Mouse (Mus musculus): ENCODE measurements around the gene A630076J17Rik.
A peak's percentile ranks its signal among the peaks of the same experiment; 100 is the strongest.

The A630076J17Rik gene

GRCm38 (mm10) chr3:107230527-107230926 lies at the start of gene A630076J17Rik:
Gene A630076J17Rik (plus strand): TSS chr3:107230614.
- DNase-seq (ENCODE audit: extremely low spot score, low read depth, low spot score), result no peak

GRCm38 (mm10) chr3:107180860-107181259 lies 49.6 kb upstream of the A630076J17Rik start:
- DNase-seq (ENCODE audit: extremely low spot score, low read depth, low spot score), result no peak

- no peak for DNase-seq (ENCODE audit: extremely low spot score, low read depth, low spot score)
Measured at GRCm38 (mm10) chr3:107182756-107183155, 47.7 kb upstream of the A630076J17Rik start, which contains the start of gene Kcna10. Gene Kcna10 (plus strand): TSS chr3:107183056.

- no peak for DNase-seq (ENCODE audit: extremely low spot score, low read depth, low spot score)
Measured at GRCm38 (mm10) chr3:107183178-107183577, 47.2 kb upstream of the A630076J17Rik start.

- no peak for DNase-seq (ENCODE audit: extremely low spot score, low read depth, low spot score)
Measured at GRCm38 (mm10) chr3:107185597-107185996, 44.8 kb upstream of the A630076J17Rik start.

- no peak for DNase-seq (ENCODE audit: extremely low spot score, low read depth, low spot score)
Measured at GRCm38 (mm10) chr3:107187022-107187421, 43.4 kb upstream of the A630076J17Rik start.

GRCm38 (mm10) chr3:107188226-107188899 lies 42.1 kb upstream of the A630076J17Rik start:
- no peak for DNase-seq (ENCODE audit: extremely low spot score, low read depth, low spot score)

GRCm38 (mm10) chr3:107201310-107202180 lies 28.9 kb upstream of the A630076J17Rik start:
- no peak for DNase-seq (ENCODE audit: extremely low spot score, low read depth, low spot score)

- no peak for DNase-seq (ENCODE audit: extremely low spot score, low read depth, low spot score)
Measured at GRCm38 (mm10) chr3:107204413-107204812, 26.0 kb upstream of the A630076J17Rik start.

GRCm38 (mm10) chr3:107205170-107205569 lies 25.2 kb upstream of the A630076J17Rik start:
- no peak for DNase-seq (ENCODE audit: extremely low spot score, low read depth, low spot score)

GRCm38 (mm10) chr3:107205994-107206393 lies 24.4 kb upstream of the A630076J17Rik start:
- peak; percentile 33 for DNase-seq (ENCODE audit: extremely low spot score, low read depth, low spot score)

- no peak for DNase-seq (ENCODE audit: extremely low spot score, low read depth, low spot score)
Measured at GRCm38 (mm10) chr3:107206490-107207150, 23.8 kb upstream of the A630076J17Rik start.

- no peak for DNase-seq (ENCODE audit: extremely low spot score, low read depth, low spot score)
Measured at GRCm38 (mm10) chr3:107207625-107208253, 22.7 kb upstream of the A630076J17Rik start.

- DNase-seq (ENCODE audit: extremely low spot score, low read depth, low spot score), result no peak
Measured at GRCm38 (mm10) chr3:107214606-107215005, 15.8 kb upstream of the A630076J17Rik start.

- no peak for DNase-seq (ENCODE audit: extremely low spot score, low read depth, low spot score)
Measured at GRCm38 (mm10) chr3:107216400-107217100, 13.9 kb upstream of the A630076J17Rik start.

GRCm38 (mm10) chr3:107217101-107217480 lies 13.3 kb upstream of the A630076J17Rik start:
- no peak for DNase-seq (ENCODE audit: extremely low spot score, low read depth, low spot score)

- no peak for DNase-seq (ENCODE audit: extremely low spot score, low read depth, low spot score)
Measured at GRCm38 (mm10) chr3:107218572-107218971, 11.8 kb upstream of the A630076J17Rik start.

- DNase-seq (ENCODE audit: extremely low spot score, low read depth, low spot score), result no peak
Measured at GRCm38 (mm10) chr3:107221608-107222007, 8.8 kb upstream of the A630076J17Rik start, which contains the start of gene Cym. Gene Cym (minus strand): TSS chr3:107221732.

GRCm38 (mm10) chr3:107223230-107223629 lies 7.2 kb upstream of the A630076J17Rik start:
- DNase-seq (ENCODE audit: extremely low spot score, low read depth, low spot score), result no peak

GRCm38 (mm10) chr3:107225820-107226219 lies 4.6 kb upstream of the A630076J17Rik start:
- DNase-seq (ENCODE audit: extremely low spot score, low read depth, low spot score), result no peak
